Mouse (Mus musculus) bone marrow, adult 2 months (tissue): ENCODE data around the gene Lrmda.

Experiments used
- CTCF ChIP-seq: fragments of 200-500 bp; IDR thresholded peaks from 2 replicates; pipeline ENCODE4 v1.5.1; 2011; ENCODE audit warnings: low read length, control low read depth; ENCODE audit not compliant: control insufficient read depth, insufficient read depth
- POLR2A ChIP-seq: fragments of 200-500 bp; IDR thresholded peaks from 2 replicates; pipeline ENCODE4 v1.6.1; 2011; ENCODE audit warnings: low read depth, mild to moderate bottlenecking, control low read depth, low read length, borderline replicate concordance; ENCODE audit not compliant: control insufficient read depth

- TF ChIP-seq CTCF, result no peak
- no peak for TF ChIP-seq POLR2A
These were observed 155.2 kb downstream of the Lrmda start for GRCm38 (mm10) chr14:22174757-22175156.
